Mouse (Mus musculus): ENCODE results near the gene Gm42669. TPM values are rescaled to one million over a fixed set of nuclear protein-coding genes. Genes with fewer than 3 reads are reported as not detected.

Gene Gm42669
- total RNA-seq, 2 experiments from 2014 or later, result not detected

DNA sequence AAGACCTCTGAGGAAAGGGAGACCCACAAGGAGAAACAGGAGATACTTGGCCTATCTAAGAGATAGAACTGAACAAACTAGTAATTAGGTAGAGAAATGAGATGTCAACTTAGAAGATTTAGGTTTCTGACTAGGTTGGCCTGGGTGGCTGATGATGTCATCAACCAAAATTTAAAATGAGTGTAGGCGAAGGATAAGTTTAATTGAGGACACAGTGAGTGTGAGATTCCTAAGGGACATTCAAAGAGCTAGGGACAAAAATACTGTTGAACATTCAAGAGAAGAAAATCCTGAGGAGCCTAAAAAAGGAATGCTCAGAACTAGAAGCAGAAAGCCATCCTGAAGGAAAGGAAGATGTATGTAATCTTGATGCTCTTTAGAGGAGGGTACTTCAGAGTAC is 8.7 kb downstream of the Gm42669 start:
- intact Hi-C loops (cut with DNase I; ENCODE audit: low total_unique reads), result no loop called here
- no peak for DNase-seq

DNA sequence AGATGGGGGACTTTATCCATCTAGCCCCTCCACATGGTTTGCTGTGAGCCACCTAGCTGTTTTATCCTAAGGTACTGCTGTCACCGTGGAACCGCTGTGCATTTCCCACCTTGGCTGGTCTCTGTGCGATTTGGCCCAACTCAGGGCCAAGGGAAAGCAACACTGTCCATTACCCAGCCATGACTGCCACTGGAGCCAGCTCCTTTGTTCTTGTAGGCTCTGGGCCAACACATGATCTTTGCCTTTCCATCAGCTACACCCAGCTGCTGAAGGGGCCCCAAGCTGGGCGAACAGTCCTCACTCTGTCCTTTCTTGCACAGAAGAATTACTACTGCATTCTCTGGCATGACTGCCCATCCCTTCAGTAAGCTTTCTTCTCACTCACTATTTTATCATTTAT is 11.2 kb downstream of the Gm42669 start:
- DNase-seq, result peak; percentile 12
- intact Hi-C loops (cut with DNase I; ENCODE audit: low total_unique reads), result no loop called here

DNA sequence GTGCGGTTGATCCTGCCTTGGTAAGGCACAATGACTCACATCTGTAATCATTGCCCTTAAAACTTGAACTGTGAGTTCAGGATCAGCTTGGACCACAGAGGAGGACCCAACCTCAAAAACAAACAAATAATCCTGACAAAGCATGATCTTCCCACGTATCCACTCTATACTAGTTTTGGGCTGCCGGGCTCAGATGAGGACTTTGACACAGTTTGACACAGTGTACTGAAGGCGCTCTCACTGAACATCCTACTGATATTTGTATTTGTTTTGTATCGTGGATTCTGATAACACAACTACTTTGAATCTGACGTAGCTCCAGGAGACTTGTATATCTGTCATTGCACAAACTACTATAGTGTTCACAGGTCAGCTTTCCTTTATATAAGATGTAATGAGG is 14.0 kb downstream of the Gm42669 start:
- DNase-seq, result no peak
- intact Hi-C loops (cut with DNase I; ENCODE audit: low total_unique reads), result no loop called here

DNA sequence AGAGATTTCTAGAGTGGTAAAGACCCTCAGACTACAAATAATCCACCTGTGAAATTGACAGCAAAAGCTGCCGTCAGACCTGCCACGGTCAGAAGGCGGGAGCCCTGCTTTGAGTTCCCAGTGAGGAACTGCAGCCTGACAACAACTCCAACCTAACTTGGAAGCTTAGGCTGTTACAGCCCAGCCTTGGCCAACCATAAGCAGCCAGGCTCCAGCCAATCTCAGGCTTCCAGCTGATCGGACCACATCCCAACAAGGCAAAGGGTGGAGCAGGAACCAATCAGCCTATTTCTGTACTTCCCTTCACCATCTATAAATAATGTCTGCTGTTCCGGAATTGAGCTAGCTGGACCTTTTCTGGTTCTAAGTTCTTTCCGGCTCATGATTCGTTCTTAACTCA is 14.5 kb downstream of the Gm42669 start:
- intact Hi-C loops (cut with DNase I; ENCODE audit: low total_unique reads), result no loop called here
- peak; percentile 15 for DNase-seq

DNA sequence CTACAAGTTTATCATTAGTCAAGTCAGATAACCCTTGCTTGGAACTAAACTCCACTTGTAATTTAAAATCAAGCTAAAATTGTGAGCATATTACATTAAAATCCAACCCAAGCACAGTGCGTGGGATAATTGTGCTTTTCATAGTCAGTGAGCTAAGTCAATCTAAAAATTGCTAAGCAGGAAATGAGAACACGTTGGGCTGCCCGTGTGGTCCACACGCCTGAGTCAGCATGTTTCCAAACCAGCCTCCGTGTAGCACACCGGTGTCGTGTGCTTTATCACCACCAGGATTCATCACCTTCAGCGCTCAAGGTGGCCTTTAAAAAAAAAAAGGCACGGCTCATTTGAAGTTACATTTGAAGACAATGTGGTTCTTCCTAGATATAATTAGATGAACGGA is 16.9 kb downstream of the Gm42669 start:
- intact Hi-C loops (cut with DNase I; ENCODE audit: low total_unique reads), result no loop called here
- DNase-seq, result no peak

DNA sequence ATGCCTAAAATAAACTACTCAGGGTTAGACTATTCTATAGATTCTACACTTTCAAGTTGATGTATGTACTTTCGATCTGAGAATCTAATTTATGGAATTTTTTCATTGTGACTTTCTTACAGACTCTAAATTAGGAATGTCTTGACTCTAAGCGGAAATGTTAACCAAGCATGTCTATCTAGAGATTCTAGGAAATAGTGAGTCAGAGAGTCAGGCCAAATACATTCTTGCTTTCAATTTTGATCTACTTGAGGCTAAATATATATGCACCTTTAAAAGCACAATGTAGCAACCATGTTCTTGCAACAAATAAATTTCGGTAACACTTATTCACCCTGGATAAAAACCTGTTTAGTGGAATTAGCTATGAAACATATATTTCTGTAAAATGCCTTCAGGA is 21.4 kb downstream of the Gm42669 start:
- intact Hi-C loops (cut with DNase I; ENCODE audit: low total_unique reads), result no loop called here

DNA sequence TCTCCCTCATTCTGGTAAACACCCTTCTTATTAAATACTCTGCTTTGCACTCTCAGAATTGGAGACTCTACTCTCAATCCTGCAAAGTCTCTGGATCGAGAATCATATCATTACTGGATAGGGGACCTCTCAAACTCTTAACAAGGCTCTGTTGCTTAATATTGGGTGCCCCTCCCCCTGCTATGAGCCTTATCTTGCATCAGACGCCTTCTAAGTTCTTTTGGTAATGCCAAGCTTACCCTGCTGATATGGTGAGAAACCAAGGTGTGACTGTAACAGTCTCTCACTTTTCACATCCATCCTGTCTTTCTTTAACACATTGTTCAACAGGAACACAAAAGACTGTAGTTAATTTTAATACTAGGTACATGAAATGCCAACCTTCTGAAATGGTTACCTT is 26.2 kb downstream of the Gm42669 start:
- intact Hi-C loops (cut with DNase I; ENCODE audit: low total_unique reads), result no loop called here
- DNase-seq, result no peak

More for the DNA sequence above, 21.4 kb downstream of the Gm42669 start:
- no peak for DNase-seq

DNA sequence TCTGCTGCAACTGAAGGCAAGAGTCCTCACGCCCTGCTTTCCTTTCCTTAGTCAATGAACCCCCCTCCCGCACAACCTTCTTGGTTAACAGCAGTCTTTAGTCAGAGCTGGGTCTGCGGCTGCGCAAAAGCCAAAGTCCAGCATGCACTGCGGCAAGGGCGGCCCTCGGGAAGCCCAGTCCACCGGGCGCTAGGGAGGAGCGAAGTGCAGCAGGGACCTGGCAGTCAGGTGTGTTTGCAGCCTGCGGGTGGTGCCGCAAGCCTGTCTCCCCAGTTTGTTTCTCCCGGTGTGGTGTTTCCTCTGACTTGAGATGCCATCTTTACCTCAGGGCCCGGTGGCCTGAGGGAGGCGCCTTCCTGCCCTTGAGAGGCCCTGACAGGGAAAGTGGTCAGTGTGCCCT is 27.2 kb downstream of the Gm42669 start, which contains the start of gene 1700028K03Rik:
Gene 1700028K03Rik, plus strand, starts transcription at position 129 of the 400 bp plus-strand sequence.
- no peak for DNase-seq
- intact Hi-C loops (cut with DNase I; ENCODE audit: low total_unique reads), result no loop called here

DNA sequence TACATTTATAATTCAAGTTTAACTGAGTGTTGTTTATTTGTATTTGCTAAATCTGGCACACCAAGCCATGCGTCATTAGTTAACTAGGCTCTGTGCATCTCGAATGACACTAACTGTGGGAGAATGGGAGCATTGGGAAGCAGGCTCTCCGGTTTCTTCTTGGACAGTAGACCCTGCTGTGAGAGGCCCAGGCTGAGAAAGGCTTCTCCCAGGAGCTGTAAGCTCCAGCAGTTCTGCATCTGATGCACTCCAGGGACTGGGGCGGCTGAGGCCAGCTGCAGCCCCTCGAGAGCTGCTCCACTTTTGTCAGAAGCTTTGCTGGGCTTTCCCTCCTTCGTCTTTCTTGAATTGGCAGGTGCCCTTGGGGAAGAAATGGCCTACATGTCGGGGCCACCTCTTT is 34.3 kb downstream of the Gm42669 start:
- peak; percentile 60 for DNase-seq
- intact Hi-C loops (cut with DNase I; ENCODE audit: low total_unique reads), result no loop called here

DNA sequence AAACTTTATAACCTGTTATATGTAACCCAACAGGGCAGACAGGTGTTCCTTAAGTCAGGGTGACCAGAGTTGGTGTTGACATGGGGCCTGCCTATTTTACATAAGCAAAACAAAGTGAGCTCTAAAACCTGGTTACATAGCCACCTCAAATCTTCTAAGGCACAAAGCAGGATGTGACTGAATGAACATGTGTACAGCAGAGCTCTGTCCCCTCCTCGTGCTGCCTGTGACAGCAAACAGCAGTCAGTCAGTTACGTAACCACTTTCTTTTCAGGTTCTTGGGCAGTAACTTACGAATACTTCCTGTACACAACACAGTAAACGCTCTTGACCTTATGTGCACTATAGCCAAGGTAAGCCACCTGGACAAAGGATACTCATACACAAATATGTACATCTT is 38.5 kb downstream of the Gm42669 start:
- DNase-seq, result no peak
- intact Hi-C loops (cut with DNase I; ENCODE audit: low total_unique reads), result no loop called here

DNA sequence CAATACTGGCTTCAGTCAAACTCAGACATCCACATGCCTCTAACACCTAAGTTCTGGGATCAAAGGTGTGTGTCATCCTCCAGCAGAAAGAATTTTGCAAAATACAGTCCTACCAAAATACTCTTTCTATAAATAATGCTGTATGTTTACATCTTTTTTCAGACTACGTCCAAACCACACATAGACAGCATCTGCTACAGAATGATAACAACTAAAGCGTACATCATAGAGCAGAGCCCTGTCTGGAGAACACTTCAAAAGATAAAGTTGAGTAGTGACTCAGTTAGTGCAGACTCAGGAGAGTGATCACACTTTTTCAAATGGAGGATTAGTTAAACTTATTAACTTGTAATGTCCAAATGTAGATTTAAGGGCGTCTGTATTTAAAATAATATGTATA is 40.5 kb downstream of the Gm42669 start:
- DNase-seq, result no peak
- intact Hi-C loops (cut with DNase I; ENCODE audit: low total_unique reads), result no loop called here

DNA sequence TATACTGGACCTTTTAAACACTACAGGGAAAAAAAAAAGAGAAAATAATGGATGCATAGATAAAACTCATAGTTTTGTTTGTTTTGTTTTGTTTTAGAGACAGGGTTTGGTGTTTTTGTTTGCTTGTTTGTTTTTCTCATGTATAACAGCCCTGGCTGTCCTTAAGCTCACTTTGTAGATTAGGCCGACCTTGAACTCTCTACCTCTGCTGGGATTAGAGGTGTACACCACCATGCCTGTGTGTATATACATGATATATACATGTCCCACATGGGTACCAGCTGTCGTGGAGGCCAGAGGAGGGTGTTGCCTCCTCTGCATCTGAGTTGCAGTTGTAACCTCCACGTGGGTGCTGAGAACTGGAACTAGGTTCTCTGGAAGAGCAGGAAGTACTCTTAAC is 41.0 kb downstream of the Gm42669 start:
- DNase-seq, result no peak
- intact Hi-C loops (cut with DNase I; ENCODE audit: low total_unique reads), result no loop called here

DNA sequence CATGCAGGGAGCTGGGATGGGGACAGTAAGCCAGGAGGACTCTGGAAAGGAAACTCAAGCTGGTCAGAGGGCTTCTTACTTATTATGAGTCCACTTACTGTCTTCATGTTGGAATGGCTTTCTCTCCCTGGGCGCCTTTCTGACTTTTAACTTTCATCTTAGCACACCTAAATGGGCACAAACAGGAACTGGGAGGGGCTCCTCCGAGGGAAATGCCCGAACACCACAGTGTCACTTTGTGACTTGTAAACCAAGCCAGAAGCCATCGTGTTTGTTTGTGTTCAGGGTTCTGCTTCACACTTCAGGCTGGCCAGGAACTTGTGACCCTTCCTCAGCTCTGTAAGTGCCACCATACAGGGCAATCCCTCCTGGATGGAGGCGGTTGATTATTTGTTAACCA is 46.9 kb downstream of the Gm42669 start:
- intact Hi-C loops (cut with DNase I; ENCODE audit: low total_unique reads), result no loop called here
- no peak for DNase-seq

DNA sequence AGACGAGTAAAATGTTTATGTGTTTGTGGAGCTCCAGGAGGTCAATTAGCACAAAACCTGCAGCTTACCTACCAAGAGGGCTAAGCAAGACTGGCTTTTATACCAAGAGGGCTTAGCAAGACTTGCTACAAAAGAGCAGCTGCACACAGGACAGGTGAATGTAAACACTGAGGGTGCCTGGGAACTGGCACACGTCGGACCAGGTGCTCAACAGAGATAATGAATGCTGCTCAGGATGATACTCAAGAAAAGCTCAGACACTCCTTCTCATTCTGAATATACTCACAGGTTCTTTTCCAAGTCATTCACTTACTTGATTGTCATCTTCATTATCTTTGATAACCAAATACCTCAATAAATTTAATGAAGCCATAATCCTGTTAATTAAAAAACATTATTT is 49.5 kb downstream of the Gm42669 start:
- no peak for DNase-seq
- intact Hi-C loops (cut with DNase I; ENCODE audit: low total_unique reads), result no loop called here

DNA sequence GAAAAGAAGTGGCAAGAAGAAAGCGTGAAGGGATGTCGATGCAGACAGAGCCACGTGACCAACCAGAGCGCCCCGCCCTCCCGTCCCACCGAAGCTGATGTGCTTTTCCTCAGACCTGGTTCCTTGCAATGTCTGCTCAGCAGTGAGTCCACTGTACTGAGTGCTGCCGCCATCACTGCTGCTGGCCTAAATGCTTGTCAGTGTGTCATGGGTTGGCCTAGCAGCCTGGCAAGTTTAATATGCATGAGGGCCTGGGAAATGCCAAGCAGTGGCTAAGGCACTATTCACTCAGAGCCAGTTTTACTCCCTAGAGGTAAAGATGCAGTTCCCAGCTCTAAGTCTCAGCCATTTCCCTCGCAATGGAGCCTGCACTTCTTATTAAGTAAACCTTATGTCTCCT is 61.7 kb downstream of the Gm42669 start:
- DNase-seq, result no peak
- intact Hi-C loops (cut with DNase I; ENCODE audit: low total_unique reads), result no loop called here

DNA sequence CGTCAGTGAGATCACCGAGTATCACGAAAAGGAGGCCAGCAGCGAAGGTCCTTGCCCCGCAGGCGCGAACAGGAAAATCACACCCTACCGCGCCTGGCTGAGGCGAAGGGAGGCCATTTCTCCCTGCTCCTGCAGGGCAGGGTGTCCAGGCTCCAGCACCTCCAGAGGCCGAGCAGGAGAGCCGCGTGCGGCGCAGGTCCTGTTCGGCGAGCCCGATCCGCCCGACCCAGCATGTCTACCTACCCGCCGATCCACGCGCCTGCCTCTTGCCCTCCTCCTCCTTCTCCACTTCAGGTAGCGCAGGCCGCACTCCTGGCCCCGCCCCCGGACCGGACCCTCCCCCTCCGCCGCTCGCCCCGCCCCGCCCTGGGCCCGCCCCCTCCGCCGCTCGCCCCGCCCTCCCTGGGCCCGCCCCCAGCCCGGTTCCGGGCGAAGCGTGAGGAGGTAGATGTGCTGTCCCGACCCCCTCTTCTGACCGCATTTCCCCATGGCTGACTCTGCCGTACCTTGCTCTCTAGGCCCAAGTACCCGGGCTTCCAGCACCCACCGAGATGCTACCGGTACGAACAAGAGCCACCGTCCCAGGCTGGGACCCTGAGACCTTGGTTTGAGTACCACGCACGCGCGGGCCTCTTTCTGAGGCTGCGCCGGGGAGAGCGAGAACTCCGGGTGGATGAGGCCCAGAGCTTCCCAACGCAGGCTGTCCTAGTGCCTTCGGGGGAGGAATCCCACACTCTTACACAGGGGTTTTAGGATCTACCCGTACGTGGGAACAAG is 90.1 kb downstream of the Gm42669 start, which contains the start of the genes Rpap2 and Glmn:
Gene Rpap2, plus strand, starts transcription at position 73 of the 777 bp plus-strand sequence.
Gene Glmn, minus strand, starts transcription at position 588 of the 777 bp plus-strand sequence.
- DNase-seq, result peak; percentile 83
- intact Hi-C loops (cut with DNase I; ENCODE audit: low total_unique reads), result no loop called here

DNA sequence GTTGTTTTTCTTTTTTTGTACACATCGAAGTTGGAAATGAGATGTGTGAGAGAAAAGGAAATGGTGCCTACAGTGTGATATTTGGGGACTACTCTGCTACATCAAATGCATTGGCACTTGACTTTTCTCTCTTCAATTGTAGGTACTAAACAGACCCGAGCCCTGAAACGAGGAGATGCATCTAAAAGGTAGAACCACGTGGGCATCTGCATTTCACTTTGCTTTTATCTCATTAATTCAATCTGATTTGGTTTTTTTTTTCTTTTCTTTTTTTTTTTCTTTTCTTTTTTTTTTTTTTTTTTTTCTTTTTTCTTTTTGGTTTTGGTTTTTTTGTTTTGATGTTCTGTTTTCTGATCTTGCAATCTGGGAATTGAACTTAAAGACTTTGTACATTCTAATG is 91.0 kb downstream of the Gm42669 start:
- intact Hi-C loops (cut with DNase I; ENCODE audit: low total_unique reads), result no loop called here
- no peak for DNase-seq

DNA sequence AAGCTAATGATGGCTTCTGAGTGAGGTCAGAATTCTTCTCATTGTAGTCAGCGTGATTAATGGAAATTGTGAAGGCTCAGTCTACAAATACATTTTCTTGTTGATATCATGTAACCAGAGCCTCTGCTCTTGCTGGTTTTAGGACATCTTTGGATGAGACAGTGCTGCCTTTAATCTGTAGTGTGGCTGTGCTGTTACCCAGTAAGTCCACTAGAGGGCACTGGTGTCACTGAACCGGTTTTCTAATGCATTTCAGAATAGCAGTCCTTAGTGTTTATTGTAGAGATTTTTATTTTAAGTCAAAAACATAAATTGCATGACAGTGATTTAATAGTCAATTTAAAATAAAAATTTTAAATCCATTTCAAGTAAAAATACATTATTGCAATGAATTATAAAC is 103.8 kb downstream of the Gm42669 start:
- intact Hi-C loops (cut with DNase I; ENCODE audit: low total_unique reads), result no loop called here
- peak; percentile 34 for DNase-seq

DNA sequence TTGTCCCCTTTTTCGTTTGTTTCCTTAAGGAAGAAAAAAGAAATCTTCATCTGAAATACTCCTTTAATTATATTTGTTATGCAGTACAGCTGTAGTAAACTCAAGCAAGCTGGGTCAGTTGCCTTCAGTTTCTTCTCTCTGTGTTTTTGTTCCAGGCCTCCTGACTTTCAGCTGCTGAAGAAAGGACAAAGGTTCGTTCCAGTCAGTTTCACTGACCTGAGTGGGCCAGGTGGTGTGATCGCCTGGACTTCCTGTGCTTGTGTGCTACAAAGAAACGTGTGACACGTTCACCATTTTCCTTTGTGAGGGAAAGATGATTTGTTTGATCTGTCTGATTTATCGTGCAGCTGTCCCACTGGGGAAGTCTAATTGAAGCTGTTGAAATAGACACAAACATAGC is 110.6 kb downstream of the Gm42669 start:
- intact Hi-C loops (cut with DNase I; ENCODE audit: low total_unique reads), result no loop called here
- DNase-seq, result no peak

DNA sequence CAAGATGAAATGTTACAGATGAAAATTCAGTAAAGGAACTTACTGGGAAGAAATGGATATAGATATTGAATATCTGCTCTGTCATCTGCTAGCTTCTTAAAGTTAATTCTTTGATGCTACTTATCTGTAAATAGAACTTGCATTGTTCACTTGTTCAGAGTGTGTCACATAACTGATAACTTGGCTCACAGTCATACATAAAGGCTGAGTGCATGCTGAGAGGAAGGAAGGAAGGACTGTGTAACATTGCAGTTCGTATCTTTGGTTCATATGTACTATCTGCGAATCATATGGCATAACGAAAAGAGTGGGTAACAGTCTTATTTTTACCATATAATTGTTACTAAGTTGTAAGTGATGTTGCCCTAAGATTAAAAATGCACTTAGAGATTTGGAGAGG is 113.9 kb downstream of the Gm42669 start:
- no peak for DNase-seq
- intact Hi-C loops (cut with DNase I; ENCODE audit: low total_unique reads), result no loop called here
